Mouse (Mus musculus): ENCODE data around the gene Chst2.

DNA sequence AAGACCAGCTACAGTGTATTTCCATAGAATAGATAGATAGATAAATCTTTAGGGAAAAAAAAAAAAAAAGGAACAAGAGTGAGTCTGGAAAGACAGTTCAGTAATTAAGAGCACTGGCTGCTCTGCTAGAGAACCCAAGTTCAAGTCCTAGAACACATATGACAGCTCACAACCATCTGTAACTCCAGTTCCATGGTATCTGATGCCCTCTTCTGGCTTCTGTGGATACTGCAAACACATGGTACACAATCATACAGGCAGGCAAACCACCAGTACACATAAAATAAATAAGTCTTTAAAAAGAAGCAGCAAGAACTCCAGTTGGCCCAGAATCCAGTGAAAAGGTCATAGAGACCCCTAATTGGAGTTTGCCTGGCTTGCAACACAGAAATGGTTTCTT is 7.4 kb upstream of the Chst2 start:
- TF ChIP-seq CTCF (IDR thresholded peaks at IDR 0.05; ENCODE audit: control insufficient read depth, insufficient read depth, insufficient replicate concordance, low read depth, low read length) (no peak), POLR2A (IDR thresholded peaks at IDR 0.05; ENCODE audit: control insufficient read depth, low read depth, low read length) (no peak)
